Mouse (Mus musculus): Measurements from ENCODE around the gene Tbc1d2.

The Tbc1d2 gene

GRCm38 (mm10) chr4:46555762-46556161 lies 94.2 kb downstream of the Tbc1d2 start:
- DNase-seq (ENCODE audit: low read depth, low spot score), result peak; percentile 17

Measured in brain, adult 2 months (tissue).